Mouse (Mus musculus) ES-Bruce4 (cell line): ENCODE results near the gene Olfr2. TPM values are rescaled to one million over a fixed set of nuclear protein-coding genes. Genes with fewer than 3 reads are reported as not detected.
"Not testable (repeated sequence)": the region's sequence is repeated elsewhere in the genome, so short reads cannot be mapped to it uniquely, and the experiment has no call there.

Experiments
- H3K27ac ChIP-seq: 2 replicates; pipeline ENCODE4 v1.5.1; 2012; ENCODE audit warnings: low read length, inconsistent platforms; ENCODE audit not compliant: insufficient read depth
- H3K27me3 ChIP-seq: 2 replicates; pipeline ENCODE4 v1.6.1; 2012; ENCODE audit warnings: mild to moderate bottlenecking, low read length, inconsistent platforms; ENCODE audit not compliant: control insufficient read depth, poor library complexity, insufficient read depth, severe bottlenecking
- H3K36me3 ChIP-seq: 2 replicates; pipeline ENCODE4 v1.6.1; 2012; ENCODE audit warnings: inconsistent platforms, mild to moderate bottlenecking, low read length, moderate library complexity; ENCODE audit not compliant: control insufficient read depth, poor library complexity, insufficient read depth, severe bottlenecking
- H3K4me1 ChIP-seq: one replicate; pipeline ENCODE4 v1.8.1; 2011; ENCODE audit warnings: low read length; ENCODE audit not compliant: control insufficient read depth, insufficient read depth
- H3K4me3 ChIP-seq: 2 replicates; pipeline ENCODE4 v1.5.1; 2011; ENCODE audit warnings: low read depth, mild to moderate bottlenecking, low read length
- H3K9ac ChIP-seq: 2 replicates; pipeline ENCODE4 v1.6.1; 2012; ENCODE audit warnings: low read depth, mild to moderate bottlenecking, inconsistent platforms; ENCODE audit not compliant: poor library complexity, severe bottlenecking
- H3K9me3 ChIP-seq: replicated peaks from 2 replicates; pipeline ENCODE4 v1.6.1; 2012; ENCODE audit warnings: mild to moderate bottlenecking, low read length, inconsistent platforms; ENCODE audit not compliant: control insufficient read depth, poor library complexity, insufficient read depth, severe bottlenecking
- CTCF ChIP-seq: IDR thresholded peaks from one replicate; pipeline ENCODE4 v1.8.1; 2011; ENCODE audit warnings: low read depth, low read length
- EP300 ChIP-seq: IDR thresholded peaks from 2 replicates; pipeline ENCODE4 v1.6.1; 2011; ENCODE audit warnings: low read depth, low read length; ENCODE audit not compliant: insufficient read depth
- POLR2A ChIP-seq: IDR thresholded peaks from one replicate; pipeline ENCODE4 v1.8.1; 2011; ENCODE audit warnings: low read length; ENCODE audit not compliant: insufficient read depth
- polyA plus RNA-seq: library from polyadenylated mRNA; stranded (reverse); fragments of >200 nt; gene quantifications from 2 replicates; pipeline ENCODE4 v1.2.4, GENCODE M21; 2011; ENCODE audit warnings: low read depth; ENCODE audit not compliant: missing spikeins, insufficient read depth, insufficient read length

The Olfr2 gene
- polyA plus RNA-seq, 1 experiment: not detected

- Histone ChIP-seq H3K27ac (no peak within 1 kb of the TSS), H3K4me1 (no peaks in the 10 kb centered on the region), H3K9ac (no peak within 1 kb of the TSS), H3K27me3 (no peaks in the 10 kb centered on the region), H3K36me3 (no peaks in the 10 kb centered on the region), H3K9me3 (no peaks in the 10 kb centered on the region), H3K4me3 (no peak within 1 kb of the TSS)
- TF ChIP-seq CTCF (no peak), POLR2A (no peak), EP300 (no peak)
Measured at GRCm38 (mm10) chr7:107030874-107031273, 25.0 kb upstream of the Olfr2 start, which contains the start of gene Olfr713. Gene Olfr713 (plus strand): TSS chr7:107031174.

GRCm38 (mm10) chr7:107004169-107004568 lies 1.7 kb downstream of the Olfr2 start:
- H3K9me3 ChIP-seq: no peaks in the 10 kb centered on the region
- TF ChIP-seq CTCF (no peak), EP300 (no peak), POLR2A (no peak)
- H3K4me1 ChIP-seq: no peaks in the 10 kb centered on the region
- H3K27me3 ChIP-seq: no peaks in the 10 kb centered on the region
- no peak overlapping the region for H3K4me3 ChIP-seq
- H3K27ac ChIP-seq: no peak overlapping the region
- no peak overlapping the region for H3K9ac ChIP-seq
- no peaks in the 10 kb centered on the region for H3K36me3 ChIP-seq

- Histone ChIP-seq H3K4me1 (no peaks in the 10 kb centered on the region), H3K27me3 (no peaks in the 10 kb centered on the region), H3K27ac (no peak overlapping the region), H3K4me3 (no peak overlapping the region), H3K9ac (no peak overlapping the region), H3K9me3 (no peaks in the 10 kb centered on the region), H3K36me3 (no peaks in the 10 kb centered on the region)
- no peak for TF ChIP-seq EP300
Measured at GRCm38 (mm10) chr7:107000798-107001197, 5.1 kb downstream of the Olfr2 start.

GRCm38 (mm10) chr7:106985236-106985635 lies 20.6 kb downstream of the Olfr2 start:
- H3K9ac ChIP-seq: peak overlapping the region; percentile 58; the same call in 1 of the 2 replicates
- H3K4me1 ChIP-seq: no peaks in the 10 kb centered on the region
- peak overlapping the region; percentile 42 for H3K4me3 ChIP-seq
- TF ChIP-seq CTCF (no peak), EP300 (no peak), POLR2A (no peak)
- no peaks in the 10 kb centered on the region for H3K27me3 ChIP-seq
- no peaks in the 10 kb centered on the region for H3K9me3 ChIP-seq
- H3K36me3 ChIP-seq: no peaks in the 10 kb centered on the region
- H3K27ac ChIP-seq: no peak overlapping the region

GRCm38 (mm10) chr7:106975353-106975752 lies 30.5 kb downstream of the Olfr2 start, which contains the start of gene Olfr711:
Gene Olfr711 (minus strand): TSS chr7:106975453.
- H3K4me1 ChIP-seq: no peaks in the 10 kb centered on the region
- no peak within 1 kb of the TSS for H3K27ac ChIP-seq
- no peak for TF ChIP-seq POLR2A
- no peak for TF ChIP-seq EP300
- no peak for TF ChIP-seq CTCF
- H3K4me3 ChIP-seq: no peak within 1 kb of the TSS
- H3K9ac ChIP-seq: no peak within 1 kb of the TSS
- H3K36me3 ChIP-seq: no peaks in the 10 kb centered on the region
- H3K27me3 ChIP-seq: no peaks in the 10 kb centered on the region
- no peaks in the 10 kb centered on the region for H3K9me3 ChIP-seq

- H3K4me1 ChIP-seq, H3K9ac ChIP-seq, H3K9me3 ChIP-seq, H3K27me3 ChIP-seq, H3K36me3 ChIP-seq, H3K27ac ChIP-seq, H3K4me3 ChIP-seq: not testable (repeated sequence)
- peak; percentile 1 for TF ChIP-seq CTCF
Measured at GRCm38 (mm10) chr7:106967503-106967902, 38.4 kb downstream of the Olfr2 start.
